Mouse (Mus musculus): ENCODE measurements around the gene Il17rc. TPM values are rescaled to one million over a fixed set of nuclear protein-coding genes. Genes with fewer than 3 reads are reported as not detected.

Gene Il17rc
- polyA plus RNA-seq, 1 experiment from 2014 or later = 10.6 TPM

DNA sequence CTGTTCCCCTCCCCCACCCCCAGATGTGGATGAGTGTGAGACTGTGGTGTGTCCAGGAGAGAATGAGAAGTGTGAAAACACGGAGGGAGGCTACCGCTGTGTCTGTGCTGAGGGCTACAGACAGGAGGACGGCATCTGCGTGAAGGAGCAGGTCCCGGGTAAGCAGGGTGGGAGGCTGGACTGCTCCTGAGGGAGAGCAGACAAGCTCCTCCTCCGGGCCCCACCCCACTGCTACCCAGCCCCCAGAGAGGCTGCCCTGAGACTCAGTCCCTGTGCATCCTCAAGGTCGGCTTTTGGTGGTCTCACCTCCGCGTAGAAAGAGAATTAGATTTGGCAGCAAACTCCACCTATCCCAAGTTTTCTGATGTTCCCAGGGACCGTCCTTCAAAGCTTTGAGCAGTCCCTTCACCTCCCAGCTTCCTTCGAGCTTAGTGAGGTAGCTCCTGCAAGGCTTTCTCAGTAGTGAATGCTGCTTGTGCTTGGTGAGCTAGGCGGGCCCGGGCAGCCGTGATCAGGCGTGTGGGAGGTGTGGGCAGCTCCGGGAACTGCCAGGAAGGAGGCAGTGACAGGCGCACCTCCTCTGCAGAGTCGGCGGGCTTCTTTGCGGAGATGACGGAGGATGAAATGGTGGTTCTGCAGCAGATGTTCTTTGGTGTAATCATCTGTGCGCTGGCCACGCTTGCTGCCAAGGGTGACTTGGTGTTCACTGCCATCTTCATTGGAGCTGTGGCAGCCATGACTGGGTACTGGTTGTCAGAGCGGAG, 21.1 kb downstream of the Il17rc start:
- H3K9ac ChIP-seq (replicated peaks; ENCODE audit: low read depth, low read length) = no peak overlapping the region
- H3K27me3 ChIP-seq (ENCODE audit: control insufficient read depth, insufficient read depth, low read length) = peaks cover 6% of the 10 kb centered on the region; the same call in 1 of the 2 replicates
- no peaks in the 10 kb centered on the region for H3K36me3 ChIP-seq (ENCODE audit: control insufficient read depth, insufficient read depth, low read length)
- no peak overlapping the region for H3K4me3 ChIP-seq (ENCODE audit: low read depth, low read length)
- H3K27ac ChIP-seq (ENCODE audit: low read length) = no peak overlapping the region
- no peak for ATAC-seq (ENCODE audit: insufficient number of reproducible peaks, insufficient read depth, low FRiP score, low read depth)
- 63% methylated on average over 24 of the region's 24 CpGs for WGBS
- H3K4me1 ChIP-seq (ENCODE audit: control insufficient read depth, insufficient read depth, low read length) = peaks cover 5% of the 10 kb centered on the region; the same call in 1 of the 2 replicates
- no peaks in the 10 kb centered on the region for H3K9me3 ChIP-seq (ENCODE audit: control insufficient read depth, low read depth, low read length)
- no peak overlapping the region for H3K4me2 ChIP-seq (replicated peaks; ENCODE audit: low read depth, low read length)

DNA sequence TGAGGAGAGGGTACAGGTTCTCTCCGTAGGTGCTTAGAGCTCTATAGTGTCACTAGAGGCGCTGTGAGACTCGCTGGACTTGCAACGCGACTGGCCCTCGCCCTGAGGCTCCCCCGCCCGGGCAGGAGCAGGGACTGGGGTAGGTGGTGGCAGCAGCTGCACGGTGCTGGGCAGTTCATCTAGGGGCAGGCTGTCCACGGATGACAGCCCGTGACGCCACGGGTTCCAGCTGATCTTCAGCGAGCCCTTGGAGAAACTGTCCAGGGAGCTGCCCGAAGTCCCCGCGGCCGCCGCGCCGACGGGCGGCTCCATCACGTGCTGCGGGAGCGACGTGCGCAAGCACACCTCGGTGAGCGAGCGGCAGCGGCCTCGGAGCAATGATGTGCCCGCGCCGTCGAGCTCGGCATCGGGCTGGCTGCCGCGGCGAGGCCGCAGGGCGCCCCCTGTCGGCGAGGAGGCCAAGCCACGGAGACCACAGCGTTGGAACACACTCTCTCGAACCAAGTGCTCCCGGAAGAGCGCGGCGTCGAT, 23.1 kb downstream of the Il17rc start:
- H3K9me3 ChIP-seq (ENCODE audit: control insufficient read depth, low read depth, low read length) = no peaks in the 10 kb centered on the region
- under 1% methylated on average over 54 of the region's 54 CpGs for WGBS
- H3K4me1 ChIP-seq (ENCODE audit: control insufficient read depth, insufficient read depth, low read length) = peaks cover 5% of the 10 kb centered on the region; the same call in 1 of the 2 replicates
- no peaks in the 10 kb centered on the region for H3K36me3 ChIP-seq (ENCODE audit: control insufficient read depth, insufficient read depth, low read length)
- no peak overlapping the region for H3K27ac ChIP-seq (ENCODE audit: low read length)
- peak overlapping the region; percentile 70 for H3K4me2 ChIP-seq (replicated peaks; ENCODE audit: low read depth, low read length)
- peaks cover 6% of the 10 kb centered on the region; the same call in 1 of the 2 replicates for H3K27me3 ChIP-seq (ENCODE audit: control insufficient read depth, insufficient read depth, low read length)
- peak overlapping the region; percentile 28 for H3K9ac ChIP-seq (replicated peaks; ENCODE audit: low read depth, low read length)
- H3K4me3 ChIP-seq (ENCODE audit: low read depth, low read length) = peak overlapping the region; percentile 35
- peak; percentile 81 for ATAC-seq (ENCODE audit: insufficient number of reproducible peaks, insufficient read depth, low FRiP score, low read depth)

DNA sequence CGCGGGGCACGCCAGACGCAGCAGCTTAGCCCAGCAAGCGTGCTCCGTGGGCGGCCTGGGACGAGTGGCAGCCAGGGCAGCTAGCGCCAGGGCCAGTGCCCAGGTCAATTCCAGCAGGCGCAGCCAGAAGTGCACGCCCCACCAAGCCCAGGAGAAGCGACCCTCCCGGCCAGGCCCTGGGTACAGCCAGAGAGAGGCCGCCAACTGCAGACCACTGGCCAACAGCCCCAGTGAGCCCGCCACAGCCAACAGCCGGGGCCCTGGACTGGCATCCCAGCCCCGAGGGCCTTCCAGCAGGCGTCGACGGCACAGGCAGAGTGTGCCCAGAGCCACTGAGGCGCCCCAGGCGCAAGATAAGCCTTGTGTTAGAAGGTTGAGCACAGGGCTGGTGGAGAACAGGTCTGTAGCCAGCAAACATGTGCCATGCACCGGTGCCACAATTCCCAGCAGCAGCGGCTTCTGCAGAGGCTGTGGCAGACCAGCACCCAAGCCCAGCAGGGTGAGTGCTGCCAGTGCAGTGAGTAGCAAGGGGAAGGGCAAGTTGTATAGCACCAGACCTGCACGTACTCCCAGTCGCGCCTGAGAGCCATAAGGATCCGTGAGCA, 23.9 kb downstream of the Il17rc start:
- Histone ChIP-seq H3K4me2 (replicated peaks; ENCODE audit: low read depth, low read length) (peak overlapping the region; percentile 70), H3K27me3 (ENCODE audit: control insufficient read depth, insufficient read depth, low read length) (peaks cover 6% of the 10 kb centered on the region; the same call in 1 of the 2 replicates), H3K4me3 (ENCODE audit: low read depth, low read length) (peak overlapping the region; percentile 35; the same call in 1 of the 2 replicates), H3K27ac (ENCODE audit: low read length) (no peak overlapping the region), H3K9me3 (ENCODE audit: control insufficient read depth, low read depth, low read length) (no peaks in the 10 kb centered on the region), H3K9ac (replicated peaks; ENCODE audit: low read depth, low read length) (no peak overlapping the region), H3K4me1 (ENCODE audit: control insufficient read depth, insufficient read depth, low read length) (peaks cover 5% of the 10 kb centered on the region; the same call in 1 of the 2 replicates), H3K36me3 (ENCODE audit: control insufficient read depth, insufficient read depth, low read length) (no peaks in the 10 kb centered on the region)
- no peak for ATAC-seq (ENCODE audit: insufficient number of reproducible peaks, insufficient read depth, low FRiP score, low read depth)
- WGBS = 45% methylated on average over 28 of the region's 28 CpGs

DNA sequence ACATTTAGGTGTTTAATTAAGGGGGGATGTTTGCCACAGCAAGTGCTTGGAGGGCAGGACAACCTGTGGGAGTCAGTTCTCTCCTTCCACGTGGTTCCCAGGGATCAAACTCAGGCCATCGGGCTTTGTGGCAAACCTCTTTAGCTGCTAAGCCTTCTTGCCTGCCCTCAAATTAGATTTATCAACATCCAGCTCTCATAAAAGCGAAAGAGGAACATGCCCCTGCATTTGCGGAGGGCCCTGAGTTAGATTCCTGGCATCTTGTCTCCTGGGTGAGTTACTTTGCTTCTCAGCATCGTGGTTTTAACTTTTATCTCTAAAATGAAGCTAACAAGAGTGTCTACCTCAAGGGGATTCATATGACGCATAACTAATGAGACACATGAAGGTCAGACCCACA, 28.1 kb downstream of the Il17rc start:
- Histone ChIP-seq H3K9ac (replicated peaks; ENCODE audit: low read depth, low read length) (no peak overlapping the region), H3K4me1 (ENCODE audit: control insufficient read depth, insufficient read depth, low read length) (peaks cover 5% of the 10 kb centered on the region; the same call in 1 of the 2 replicates), H3K4me3 (ENCODE audit: low read depth, low read length) (no peak overlapping the region), H3K36me3 (ENCODE audit: control insufficient read depth, insufficient read depth, low read length) (no peaks in the 10 kb centered on the region), H3K27me3 (ENCODE audit: control insufficient read depth, insufficient read depth, low read length) (peaks cover 13% of the 10 kb centered on the region), H3K4me2 (replicated peaks; ENCODE audit: low read depth, low read length) (no peak overlapping the region), H3K27ac (ENCODE audit: low read length) (no peak overlapping the region), H3K9me3 (ENCODE audit: control insufficient read depth, low read depth, low read length) (no peaks in the 10 kb centered on the region)
- no peak for ATAC-seq (ENCODE audit: insufficient number of reproducible peaks, insufficient read depth, low FRiP score, low read depth)
- 71% methylated on average over 6 of the region's 6 CpGs for WGBS

DNA sequence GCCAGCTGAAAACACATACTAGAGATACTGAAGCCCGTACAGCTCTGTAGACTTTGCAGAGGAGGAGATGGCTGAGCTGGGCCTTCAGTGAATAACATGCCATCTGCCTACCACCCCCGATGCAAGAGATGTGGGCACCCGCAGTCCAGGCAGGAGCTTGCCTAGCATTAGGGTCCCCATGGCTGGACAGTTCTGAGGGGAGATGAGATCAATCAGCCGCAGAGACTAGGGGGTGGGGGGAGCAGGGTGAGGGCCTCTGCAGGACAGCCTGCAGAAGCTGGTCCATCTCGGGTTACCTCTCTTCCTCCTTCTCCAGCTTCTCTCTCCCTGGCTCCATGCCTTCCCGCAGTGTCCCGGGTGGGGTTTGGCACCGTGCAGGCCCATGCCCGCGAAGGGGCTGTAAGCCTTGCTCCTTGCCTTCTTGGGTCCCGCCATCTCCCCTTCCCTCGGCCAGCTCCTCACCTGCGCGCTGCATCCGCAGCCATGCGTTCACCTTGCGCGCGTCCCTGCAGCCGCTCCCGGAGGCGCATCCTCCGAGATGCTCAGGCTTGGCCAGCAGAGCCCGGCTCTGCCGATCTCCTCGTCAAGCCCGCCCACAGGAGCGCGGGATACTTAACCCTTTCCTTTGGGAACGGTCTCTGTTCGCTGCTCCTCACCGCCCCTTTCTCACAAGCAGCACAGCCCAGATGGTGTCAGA, 30.3 kb downstream of the Il17rc start, which contains the start of gene Prrt3:
Prrt3 (minus strand) TSS at position 544 of the 697 bp plus-strand sequence.
- no peak within 1 kb of the TSS for H3K9ac ChIP-seq (replicated peaks; ENCODE audit: low read depth, low read length)
- no peaks in the 10 kb centered on the region for H3K4me1 ChIP-seq (ENCODE audit: control insufficient read depth, insufficient read depth, low read length)
- WGBS = 2% methylated on average over 32 of the region's 32 CpGs
- H3K36me3 ChIP-seq (ENCODE audit: control insufficient read depth, insufficient read depth, low read length) = no peaks in the 10 kb centered on the region
- H3K9me3 ChIP-seq (ENCODE audit: control insufficient read depth, low read depth, low read length) = no peaks in the 10 kb centered on the region
- H3K27ac ChIP-seq (ENCODE audit: low read length) = no peak within 1 kb of the TSS
- peak within 1 kb of the TSS; percentile 56 for H3K4me2 ChIP-seq (replicated peaks; ENCODE audit: low read depth, low read length)
- ATAC-seq (ENCODE audit: insufficient number of reproducible peaks, insufficient read depth, low FRiP score, low read depth) = 0 out of 2 replicates have a peak, but pooled peaks have one; percentile 23
- H3K4me3 ChIP-seq (ENCODE audit: low read depth, low read length) = peak within 1 kb of the TSS; percentile 31
- peaks cover 8% of the 10 kb centered on the region for H3K27me3 ChIP-seq (ENCODE audit: control insufficient read depth, insufficient read depth, low read length)

DNA sequence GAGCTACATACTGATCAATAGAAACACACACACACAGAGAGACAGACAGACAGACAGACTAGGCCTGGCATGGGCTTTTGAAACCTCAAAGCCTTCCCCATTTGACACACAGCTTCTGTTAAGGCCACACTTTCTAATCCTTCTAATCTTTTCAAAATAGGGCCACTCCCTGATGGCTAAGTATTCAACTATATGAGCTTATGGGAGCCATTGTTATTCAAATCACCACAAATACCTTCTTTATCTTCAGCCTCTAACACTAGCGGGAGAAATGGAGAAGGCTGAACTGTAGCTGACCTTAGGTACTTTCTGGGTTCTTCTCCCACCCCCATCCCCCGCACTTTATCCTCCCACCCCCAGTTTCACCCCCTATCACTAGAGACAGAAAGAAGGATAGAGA, 31.6 kb downstream of the Il17rc start:
- H3K36me3 ChIP-seq (ENCODE audit: control insufficient read depth, insufficient read depth, low read length) = no peaks in the 10 kb centered on the region
- no peaks in the 10 kb centered on the region for H3K4me1 ChIP-seq (ENCODE audit: control insufficient read depth, insufficient read depth, low read length)
- 65% methylated on average over 2 of the region's 2 CpGs for WGBS
- H3K27me3 ChIP-seq (ENCODE audit: control insufficient read depth, insufficient read depth, low read length) = peaks cover 7% of the 10 kb centered on the region
- H3K4me2 ChIP-seq (replicated peaks; ENCODE audit: low read depth, low read length) = no peak overlapping the region
- no peak for ATAC-seq (ENCODE audit: insufficient number of reproducible peaks, insufficient read depth, low FRiP score, low read depth)
- H3K9ac ChIP-seq (replicated peaks; ENCODE audit: low read depth, low read length) = no peak overlapping the region
- H3K9me3 ChIP-seq (ENCODE audit: control insufficient read depth, low read depth, low read length) = no peaks in the 10 kb centered on the region
- no peak overlapping the region for H3K4me3 ChIP-seq (ENCODE audit: low read depth, low read length)
- H3K27ac ChIP-seq (ENCODE audit: low read length) = no peak overlapping the region

DNA sequence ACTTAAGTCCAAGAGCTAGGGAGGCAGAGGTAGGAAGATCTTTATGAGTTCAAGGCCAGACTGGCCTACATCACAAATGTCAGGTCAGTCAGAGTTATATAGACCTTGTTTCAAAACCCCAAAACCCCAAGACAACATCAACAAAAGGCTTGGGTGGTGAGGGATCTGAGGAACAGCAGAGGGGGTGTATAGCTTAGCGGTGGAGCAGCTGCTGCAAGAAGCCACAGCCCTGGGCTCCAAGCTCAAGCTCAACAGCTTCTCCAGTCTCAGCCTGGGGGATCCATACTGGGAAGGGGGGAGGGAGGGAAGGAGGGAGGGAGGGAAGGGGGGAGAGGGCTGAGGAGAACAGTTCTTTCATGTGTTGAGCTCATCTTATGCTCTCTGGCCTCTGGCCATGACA, 34.5 kb downstream of the Il17rc start:
- no peaks in the 10 kb centered on the region for H3K9me3 ChIP-seq (ENCODE audit: control insufficient read depth, low read depth, low read length)
- H3K27me3 ChIP-seq (ENCODE audit: control insufficient read depth, insufficient read depth, low read length) = peaks cover 3% of the 10 kb centered on the region
- H3K4me3 ChIP-seq (ENCODE audit: low read depth, low read length) = no peak overlapping the region
- H3K36me3 ChIP-seq (ENCODE audit: control insufficient read depth, insufficient read depth, low read length) = no peaks in the 10 kb centered on the region
- H3K4me2 ChIP-seq (replicated peaks; ENCODE audit: low read depth, low read length) = no peak overlapping the region
- H3K4me1 ChIP-seq (ENCODE audit: control insufficient read depth, insufficient read depth, low read length) = no peaks in the 10 kb centered on the region
- no peak overlapping the region for H3K27ac ChIP-seq (ENCODE audit: low read length)
- no peak for ATAC-seq (ENCODE audit: insufficient number of reproducible peaks, insufficient read depth, low FRiP score, low read depth)
- H3K9ac ChIP-seq (replicated peaks; ENCODE audit: low read depth, low read length) = no peak overlapping the region
- 73% methylated on average over 1 of the region's 1 CpGs for WGBS

DNA sequence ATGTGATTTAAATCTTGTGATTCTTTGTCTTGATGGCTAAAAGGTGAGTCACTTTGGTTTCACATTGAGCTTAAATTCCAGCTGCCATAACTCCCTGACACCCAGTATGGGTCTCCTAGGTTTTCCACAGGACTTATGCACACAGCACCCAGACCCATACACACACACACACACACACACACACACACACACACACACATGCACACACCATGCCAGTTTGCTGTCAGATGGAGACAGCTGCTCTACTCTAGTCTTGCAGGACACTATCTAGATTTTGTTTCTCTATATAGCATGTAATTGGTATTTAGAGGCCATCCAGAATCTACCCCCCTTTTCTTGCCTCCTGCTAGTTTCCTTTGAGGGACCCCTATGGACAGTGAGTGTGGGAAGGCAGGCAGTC, 35.9 kb downstream of the Il17rc start:
- Histone ChIP-seq H3K4me3 (ENCODE audit: low read depth, low read length) (no peak overlapping the region), H3K4me2 (replicated peaks; ENCODE audit: low read depth, low read length) (no peak overlapping the region), H3K27me3 (ENCODE audit: control insufficient read depth, insufficient read depth, low read length) (no peaks in the 10 kb centered on the region), H3K4me1 (ENCODE audit: control insufficient read depth, insufficient read depth, low read length) (no peaks in the 10 kb centered on the region), H3K9ac (replicated peaks; ENCODE audit: low read depth, low read length) (no peak overlapping the region), H3K9me3 (ENCODE audit: control insufficient read depth, low read depth, low read length) (no peaks in the 10 kb centered on the region), H3K27ac (ENCODE audit: low read length) (no peak overlapping the region), H3K36me3 (ENCODE audit: control insufficient read depth, insufficient read depth, low read length) (no peaks in the 10 kb centered on the region)
- no peak for ATAC-seq (ENCODE audit: insufficient number of reproducible peaks, insufficient read depth, low FRiP score, low read depth)
